Mouse (Mus musculus) liver, postnatal 0 days (tissue): Measurements from ENCODE around the gene Pigp.

ENCODE experiments used
- CTCF ChIP-seq: sonication (generic); IDR thresholded peaks from 2 replicates; pipeline ENCODE4 v1.5.1; 2016; ENCODE audit warnings: antibody characterized with exemption, low read depth
- EP300 ChIP-seq: IDR thresholded peaks from 2 replicates; pipeline ENCODE4 v1.6.1; 2016; ENCODE audit warnings: antibody characterized with exemption, low read depth, mild to moderate bottlenecking

DNA sequence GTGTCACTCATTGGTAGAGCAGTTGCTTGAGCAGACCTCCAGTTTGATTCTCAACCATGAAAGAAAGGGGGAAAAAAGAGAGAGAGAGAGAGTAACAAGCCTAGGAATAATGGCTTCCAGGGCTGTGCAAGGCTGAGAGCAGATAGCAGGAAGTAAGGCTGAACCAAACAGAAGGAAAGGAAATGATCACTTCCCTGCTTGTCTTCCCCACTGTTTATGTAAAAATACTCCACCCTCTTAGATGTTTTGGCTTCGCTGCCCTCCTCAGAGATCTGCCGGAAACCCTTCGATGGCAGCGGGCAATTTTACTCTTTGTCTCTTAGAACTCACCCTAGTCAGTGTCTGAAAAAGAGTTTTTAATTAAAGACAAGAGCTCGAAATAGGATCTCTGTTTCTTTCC lies 48.0 kb downstream of the Pigp start:
- TF ChIP-seq CTCF (no peak), EP300 (no peak)
